Mouse (Mus musculus): ENCODE results near the gene Apex1. TPM values are rescaled to one million over a fixed set of nuclear protein-coding genes. Genes with fewer than 3 reads are reported as not detected.
"Not testable (repeated sequence)": the region's sequence is repeated elsewhere in the genome, so short reads cannot be mapped to it uniquely, and the experiment has no call there.

The Apex1 gene
- polyA plus RNA-seq, 1 experiment: 57.6 TPM

DNA sequence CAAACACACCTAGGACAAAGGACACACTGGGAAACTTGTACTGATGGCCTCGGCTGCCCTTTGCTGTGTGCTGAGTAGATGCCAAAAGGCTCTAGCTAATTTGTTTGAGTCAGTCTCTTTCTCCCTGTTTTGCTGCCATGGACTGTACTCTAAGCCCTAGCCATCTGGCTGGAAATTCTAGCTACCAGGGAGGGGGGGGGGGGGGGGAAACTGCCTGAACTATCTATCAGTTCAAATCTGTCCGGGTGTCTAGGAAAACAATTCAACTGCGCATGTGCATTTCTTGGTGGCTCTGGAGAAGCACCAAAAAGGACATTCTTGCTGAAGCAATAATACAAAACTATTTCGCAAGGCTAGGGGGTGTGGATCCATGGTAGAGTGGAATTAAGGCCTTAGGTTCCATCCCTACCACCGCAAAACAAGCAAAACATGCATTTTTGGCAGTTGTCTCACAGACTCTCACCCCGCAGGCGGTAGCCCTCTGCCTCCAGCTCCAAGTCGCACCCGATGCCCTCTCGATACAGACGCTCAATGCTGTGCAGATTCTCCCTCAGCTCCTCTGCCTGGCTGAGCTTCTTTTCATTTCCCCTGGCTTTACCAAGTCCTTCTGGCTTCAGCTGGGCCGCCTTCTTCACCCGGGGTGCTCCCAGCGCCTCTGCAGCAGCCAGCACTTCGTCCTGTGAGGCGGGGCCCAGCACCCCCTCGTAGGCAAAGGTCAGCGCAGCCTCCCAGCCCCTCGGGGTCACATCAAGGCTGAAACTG is 28.6 kb upstream of the Apex1 start:
- TF ChIP-seq CTCF (IDR thresholded peaks at IDR 0.05; ENCODE audit: extremely low read depth, insufficient read depth, low read length) (no peak), POLR2A (IDR thresholded peaks at IDR 0.05; ENCODE audit: extremely low read depth, insufficient read depth, low read length) (no peak)
- H3K4me3 ChIP-seq (ENCODE audit: insufficient read depth, low read length): peak overlapping the region; percentile 42
- no peak overlapping the region for H3K27ac ChIP-seq (ENCODE audit: insufficient read depth, low read length)
- H3K4me1 ChIP-seq (ENCODE audit: control insufficient read depth, insufficient read depth, low read length): no peaks in the 10 kb centered on the region

DNA sequence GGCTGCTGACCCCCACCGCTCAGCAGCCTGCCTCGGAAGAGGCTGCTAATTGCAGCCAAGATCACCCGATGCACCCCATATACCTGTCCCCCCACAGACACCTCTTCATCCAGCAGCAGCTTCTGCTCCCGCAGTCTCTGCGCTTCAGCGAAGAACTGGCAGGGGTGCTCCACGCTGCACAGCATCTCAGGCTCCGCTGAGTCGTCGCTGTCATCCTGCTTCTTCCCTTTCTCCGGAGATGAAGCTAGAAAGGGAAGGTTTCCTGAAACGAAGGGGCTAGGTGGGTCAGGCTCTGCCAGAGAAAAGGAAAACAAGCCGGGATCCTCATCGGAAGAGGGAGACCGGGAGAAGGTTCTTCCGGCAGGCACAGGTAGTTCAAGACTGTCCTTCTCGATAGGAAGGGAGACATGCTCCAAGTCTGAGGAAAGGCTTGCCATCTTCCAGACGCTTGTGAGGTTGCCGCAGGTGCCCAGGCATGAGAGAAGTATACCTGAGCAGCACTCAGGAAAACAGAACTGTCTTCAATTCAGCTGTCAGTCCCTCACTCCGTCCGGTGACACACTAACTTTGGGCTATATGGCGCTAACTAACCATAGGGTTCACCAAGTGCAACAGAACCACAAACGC is 27.9 kb upstream of the Apex1 start:
- H3K27ac ChIP-seq (ENCODE audit: insufficient read depth, low read length): no peak overlapping the region
- H3K4me3 ChIP-seq (ENCODE audit: insufficient read depth, low read length): peak overlapping the region; percentile 42
- no peaks in the 10 kb centered on the region for H3K4me1 ChIP-seq (ENCODE audit: control insufficient read depth, insufficient read depth, low read length)
- TF ChIP-seq CTCF (IDR thresholded peaks at IDR 0.05; ENCODE audit: extremely low read depth, insufficient read depth, low read length): no peak
- TF ChIP-seq POLR2A (IDR thresholded peaks at IDR 0.05; ENCODE audit: extremely low read depth, insufficient read depth, low read length): no peak

GRCm38 (mm10) chr14:50897374-50897765 is 27.4 kb upstream of the Apex1 start, which contains the start of gene Klhl33:
Klhl33 (minus strand) TSS chr14:50897507.
- TF ChIP-seq POLR2A (IDR thresholded peaks at IDR 0.05; ENCODE audit: extremely low read depth, insufficient read depth, low read length): no peak
- TF ChIP-seq CTCF (IDR thresholded peaks at IDR 0.05; ENCODE audit: extremely low read depth, insufficient read depth, low read length): no peak
- peak within 1 kb of the TSS; percentile 42 for H3K4me3 ChIP-seq (ENCODE audit: insufficient read depth, low read length)
- no peaks in the 10 kb centered on the region for H3K4me1 ChIP-seq (ENCODE audit: control insufficient read depth, insufficient read depth, low read length)
- H3K27ac ChIP-seq (ENCODE audit: insufficient read depth, low read length): 0 out of 2 replicates have a peak within 1 kb of the TSS, but pooled peaks have one; percentile 21

DNA sequence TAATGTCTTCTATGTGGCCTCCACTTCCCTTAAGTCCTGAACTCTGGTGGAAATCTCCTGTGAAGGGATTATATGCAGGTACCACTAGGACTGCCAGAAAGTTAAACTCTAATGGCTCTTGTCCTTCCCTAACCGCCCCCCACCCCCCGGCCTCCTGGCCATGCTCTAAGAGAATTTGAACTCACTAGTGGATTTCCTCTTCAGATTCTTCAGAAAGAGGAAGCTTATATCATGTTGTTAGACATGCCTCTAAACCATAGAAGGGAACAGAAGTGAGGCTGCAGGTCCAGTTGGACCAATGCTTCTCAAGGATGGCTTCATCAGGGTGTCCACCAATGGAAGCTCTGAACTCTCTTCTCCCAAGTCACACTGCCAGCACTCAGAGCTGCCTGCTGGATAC is 26.8 kb upstream of the Apex1 start:
- H3K27ac ChIP-seq (ENCODE audit: insufficient read depth, low read length); H3K4me1 ChIP-seq (ENCODE audit: control insufficient read depth, insufficient read depth, low read length); H3K4me3 ChIP-seq (ENCODE audit: insufficient read depth, low read length): not testable (repeated sequence)

DNA sequence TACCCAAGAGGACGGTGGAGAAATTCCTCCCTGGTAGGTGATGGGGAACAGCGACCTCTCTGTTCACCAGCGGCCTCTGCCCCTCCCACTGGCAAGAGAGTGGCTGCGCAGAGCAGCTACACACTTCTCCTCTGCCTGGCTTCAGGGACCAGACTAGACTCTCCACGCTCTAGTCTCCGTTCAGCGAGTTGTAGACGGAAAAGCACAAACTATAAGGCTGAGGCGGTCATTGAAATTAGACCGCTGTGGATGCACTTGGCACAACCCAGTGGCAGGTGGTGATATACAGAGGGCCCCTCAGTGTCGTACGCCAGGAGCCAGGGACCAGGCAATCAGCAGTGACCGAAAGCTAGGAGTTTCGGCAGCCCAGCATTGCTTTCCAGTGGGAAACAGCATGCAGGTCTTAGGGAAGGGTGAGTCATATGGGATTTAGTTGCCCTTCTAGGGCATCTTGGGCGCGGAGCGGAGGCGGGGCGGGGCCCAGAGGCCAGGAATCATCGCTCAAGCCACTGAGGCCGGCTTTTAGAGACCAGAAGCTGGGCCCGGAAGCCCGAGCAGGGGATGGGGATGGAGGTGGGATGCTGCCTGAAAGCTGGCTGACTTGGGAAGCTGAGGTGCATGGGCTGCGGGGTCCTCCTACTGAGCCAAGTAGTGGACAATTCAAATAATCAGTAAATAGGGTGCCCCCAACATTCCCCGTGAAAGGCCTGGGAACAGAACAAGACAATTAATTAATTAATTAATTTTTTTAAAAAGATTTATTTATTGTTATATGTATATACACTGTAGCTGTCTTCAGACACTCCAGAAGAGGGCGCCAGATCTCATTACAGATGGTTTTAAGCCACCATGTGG is 20.6 kb upstream of the Apex1 start:
- Histone ChIP-seq H3K4me3 (ENCODE audit: insufficient read depth, low read length) (peak overlapping the region; percentile 30), H3K27ac (ENCODE audit: insufficient read depth, low read length) (no peak overlapping the region), H3K4me1 (ENCODE audit: control insufficient read depth, insufficient read depth, low read length) (no peaks in the 10 kb centered on the region)
- TF ChIP-seq CTCF (IDR thresholded peaks at IDR 0.05; ENCODE audit: extremely low read depth, insufficient read depth, low read length) (peak; percentile 43), POLR2A (IDR thresholded peaks at IDR 0.05; ENCODE audit: extremely low read depth, insufficient read depth, low read length) (0 out of 2 replicates have a peak, but pooled peaks have one; percentile 28)

- Histone ChIP-seq H3K4me1 (ENCODE audit: control insufficient read depth, insufficient read depth, low read length) (no peaks in the 10 kb centered on the region), H3K4me3 (ENCODE audit: insufficient read depth, low read length) (no peak overlapping the region), H3K27ac (ENCODE audit: insufficient read depth, low read length) (no peak overlapping the region)
- no peak for TF ChIP-seq POLR2A (IDR thresholded peaks at IDR 0.05; ENCODE audit: extremely low read depth, insufficient read depth, low read length)
- TF ChIP-seq CTCF (IDR thresholded peaks at IDR 0.05; ENCODE audit: extremely low read depth, insufficient read depth, low read length): no peak
Measured at GRCm38 (mm10) chr14:50904828-50905129, 20.0 kb upstream of the Apex1 start.

GRCm38 (mm10) chr14:50905327-50905726 is 19.4 kb upstream of the Apex1 start:
- not testable (repeated sequence) for H3K4me3 ChIP-seq (ENCODE audit: insufficient read depth, low read length); H3K27ac ChIP-seq (ENCODE audit: insufficient read depth, low read length)

DNA sequence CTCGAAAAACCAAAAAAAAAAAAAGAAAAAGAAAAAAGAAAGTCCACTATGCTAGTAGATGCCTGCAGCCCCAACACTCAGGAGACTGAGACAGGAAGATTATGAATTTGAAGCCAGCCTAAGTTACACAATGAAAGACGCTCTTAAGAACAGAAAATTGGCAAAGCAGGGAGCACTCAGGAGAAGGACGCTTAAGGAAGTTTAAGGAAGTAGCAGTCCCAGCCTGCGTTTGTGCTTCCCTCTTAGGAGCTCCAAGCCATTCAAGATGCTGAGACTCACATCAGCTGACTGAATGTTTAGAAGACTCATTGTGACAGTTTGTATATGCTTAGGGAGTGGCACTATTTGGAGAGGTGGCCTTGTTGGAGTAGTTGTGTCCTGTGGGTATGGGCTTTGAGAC is 16.6 kb upstream of the Apex1 start:
- H3K27ac ChIP-seq (ENCODE audit: insufficient read depth, low read length): no peak overlapping the region
- no peak for TF ChIP-seq POLR2A (IDR thresholded peaks at IDR 0.05; ENCODE audit: extremely low read depth, insufficient read depth, low read length)
- no peak for TF ChIP-seq CTCF (IDR thresholded peaks at IDR 0.05; ENCODE audit: extremely low read depth, insufficient read depth, low read length)
- no peak overlapping the region for H3K4me3 ChIP-seq (ENCODE audit: insufficient read depth, low read length)
- no peaks in the 10 kb centered on the region for H3K4me1 ChIP-seq (ENCODE audit: control insufficient read depth, insufficient read depth, low read length)

More at GRCm38 (mm10) chr14:50905327-50905726, 19.4 kb upstream of the Apex1 start:
- not testable (repeated sequence) for H3K4me1 ChIP-seq (ENCODE audit: control insufficient read depth, insufficient read depth, low read length)

- no peak for TF ChIP-seq POLR2A (IDR thresholded peaks at IDR 0.05; ENCODE audit: extremely low read depth, insufficient read depth, low read length)
- TF ChIP-seq CTCF (IDR thresholded peaks at IDR 0.05; ENCODE audit: extremely low read depth, insufficient read depth, low read length): no peak
- no peak overlapping the region for H3K4me3 ChIP-seq (ENCODE audit: insufficient read depth, low read length)
- H3K4me1 ChIP-seq (ENCODE audit: control insufficient read depth, insufficient read depth, low read length): no peaks in the 10 kb centered on the region
- H3K27ac ChIP-seq (ENCODE audit: insufficient read depth, low read length): no peak overlapping the region
Measured at GRCm38 (mm10) chr14:50911356-50911755, 13.4 kb upstream of the Apex1 start.

- not testable (repeated sequence) for H3K27ac ChIP-seq (ENCODE audit: insufficient read depth, low read length); H3K4me1 ChIP-seq (ENCODE audit: control insufficient read depth, insufficient read depth, low read length)
- H3K4me3 ChIP-seq (ENCODE audit: insufficient read depth, low read length): peak overlapping the region; percentile 57; the same call in 1 of the 2 replicates
Measured at GRCm38 (mm10) chr14:50923437-50923836, 1.3 kb upstream of the Apex1 start.
